Mouse (Mus musculus) thymus, adult 2 months (tissue): ENCODE measurements around the gene Epas1. TPM values are rescaled to one million over a fixed set of nuclear protein-coding genes. Genes with fewer than 3 reads are reported as not detected.

Experiments
- DNase-seq: peaks from one replicate; pipeline ENCODE4 v3.0.0; 2021
- H3K27ac ChIP-seq: fragments of 200-500 bp; 2 replicates; pipeline ENCODE4 v1.5.1; 2012; ENCODE audit warnings: low read length, control low read depth; ENCODE audit not compliant: control insufficient read depth, insufficient read depth
- H3K27me3 ChIP-seq: fragments of 200-500 bp; 2 replicates; pipeline ENCODE4 v1.6.1; 2012; ENCODE audit warnings: mild to moderate bottlenecking, low read length, moderate library complexity, mixed read lengths; ENCODE audit not compliant: control insufficient read depth, insufficient read depth
- H3K36me3 ChIP-seq: fragments of 200-500 bp; 2 replicates; pipeline ENCODE4 v1.6.1; 2012; ENCODE audit warnings: mild to moderate bottlenecking, low read length, moderate library complexity; ENCODE audit not compliant: control insufficient read depth, insufficient read depth
- H3K4me1 ChIP-seq: fragments of 200-500 bp; replicated peaks from 2 replicates; pipeline ENCODE4 v1.6.1; 2012; ENCODE audit warnings: low read length; ENCODE audit not compliant: control insufficient read depth, insufficient read depth
- H3K4me3 ChIP-seq: fragments of 200-500 bp; 2 replicates; pipeline ENCODE4 v1.5.1; 2012; ENCODE audit warnings: mild to moderate bottlenecking, low read length, control low read depth, moderate library complexity; ENCODE audit not compliant: control insufficient read depth, insufficient read depth
- CTCF ChIP-seq: fragments of 200-500 bp; IDR thresholded peaks from 2 replicates; pipeline ENCODE4 v1.5.1; 2012; ENCODE audit warnings: mild to moderate bottlenecking, control low read depth, low read length, moderate library complexity, borderline replicate concordance; ENCODE audit not compliant: control insufficient read depth, poor library complexity, insufficient read depth; ENCODE audit errors: extremely low read depth
- POLR2A ChIP-seq: fragments of 200-500 bp; IDR thresholded peaks from 2 replicates; pipeline ENCODE4 v1.6.1; 2012; ENCODE audit warnings: mild to moderate bottlenecking, low read length, control low read depth, moderate library complexity; ENCODE audit not compliant: control insufficient read depth, poor library complexity, insufficient read depth; ENCODE audit errors: extremely low read depth
- WGBS: fragments of 180-500 bp; shearing (Covaris S2); methylation state at CpG from one replicate; pipeline ENCODE4 v1.1.7; 2018; 5-methylcytosine and 5-hydroxymethylcytosine counted together
- polyA plus RNA-seq: library from polyadenylated mRNA; depleted of rRNA; stranded (reverse); fragments of >200 nt; gene quantifications from 2 replicates; pipeline ENCODE4 v1.2.3, GENCODE M21; 2012

Gene Epas1
- polyA plus RNA-seq, 1 experiment: 18.9 TPM

GRCm38 (mm10) chr17:86825163-86825902 lies 71.8 kb downstream of the Epas1 start:
- Histone ChIP-seq H3K4me1 (0 out of 2 replicates have a peak, but pooled peaks cover 5% of the 10 kb centered on the region), H3K4me3 (no peak overlapping the region), H3K27me3 (no peaks in the 10 kb centered on the region), H3K27ac (no peak overlapping the region), H3K36me3 (no peaks in the 10 kb centered on the region)
- no peak for DNase-seq
- 86% methylated on average over 9 of the region's 9 CpGs for WGBS
- no peak for TF ChIP-seq CTCF
- TF ChIP-seq POLR2A: no peak

DNA sequence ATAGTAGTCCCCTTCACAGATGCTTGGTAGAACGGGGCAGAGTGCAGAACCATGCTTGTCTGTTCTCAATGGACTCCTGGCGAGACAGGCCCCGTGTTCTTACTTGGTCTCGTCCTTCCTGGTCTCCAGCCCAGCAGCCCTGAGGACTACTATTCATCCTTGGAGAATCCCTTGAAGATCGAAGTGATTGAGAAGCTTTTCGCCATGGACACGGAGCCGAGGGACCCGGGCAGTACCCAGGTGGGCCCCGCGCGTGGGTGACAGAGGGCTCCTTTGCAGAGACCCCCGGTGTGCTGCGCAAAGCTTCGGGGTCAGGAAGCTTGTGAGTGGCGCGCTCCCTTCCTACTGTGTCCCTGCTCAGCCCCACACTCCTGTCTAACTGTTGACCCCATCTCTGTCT lies 72.9 kb downstream of the Epas1 start:
- H3K4me3 ChIP-seq: no peak overlapping the region
- H3K27ac ChIP-seq: no peak overlapping the region
- 97% methylated on average over 17 of the region's 17 CpGs for WGBS
- DNase-seq: no peak
- no peaks in the 10 kb centered on the region for H3K27me3 ChIP-seq
- H3K4me1 ChIP-seq: 0 out of 2 replicates have a peak, but pooled peaks cover 5% of the 10 kb centered on the region
- TF ChIP-seq POLR2A (no peak), CTCF (no peak)
- no peaks in the 10 kb centered on the region for H3K36me3 ChIP-seq

GRCm38 (mm10) chr17:86827391-86828165 lies 74.1 kb downstream of the Epas1 start:
- 96% methylated on average over 19 of the region's 19 CpGs for WGBS
- DNase-seq: no peak
- Histone ChIP-seq H3K27ac (no peak overlapping the region), H3K4me3 (no peak overlapping the region), H3K27me3 (no peaks in the 10 kb centered on the region), H3K36me3 (no peaks in the 10 kb centered on the region), H3K4me1 (0 out of 2 replicates have a peak, but pooled peaks cover 5% of the 10 kb centered on the region)
- TF ChIP-seq POLR2A: no peak
- TF ChIP-seq CTCF: no peak

DNA sequence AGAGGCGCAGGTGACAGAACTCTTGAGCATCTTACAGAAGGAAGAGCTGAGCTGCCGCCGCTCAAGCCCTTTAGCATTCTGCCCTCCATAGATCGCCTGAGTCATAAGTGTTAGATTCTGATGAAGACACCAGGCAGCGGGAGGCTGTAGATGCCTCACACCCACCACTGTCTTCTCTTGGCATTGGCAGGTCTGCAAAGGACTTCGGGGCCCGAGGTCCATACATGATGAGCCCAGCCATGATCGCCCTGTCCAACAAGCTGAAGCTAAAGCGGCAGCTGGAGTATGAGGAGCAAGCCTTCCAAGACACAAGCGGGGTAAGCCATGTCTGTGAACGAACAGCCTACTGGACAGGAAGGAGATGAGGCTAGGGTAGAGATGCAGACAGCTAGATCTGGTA lies 75.0 kb downstream of the Epas1 start:
- WGBS: 96% methylated on average over 11 of the region's 11 CpGs
- TF ChIP-seq CTCF: no peak
- no peak for TF ChIP-seq POLR2A
- no peak for DNase-seq
- Histone ChIP-seq H3K27ac (no peak overlapping the region), H3K4me1 (0 out of 2 replicates have a peak, but pooled peaks cover 5% of the 10 kb centered on the region), H3K27me3 (no peaks in the 10 kb centered on the region), H3K36me3 (no peaks in the 10 kb centered on the region), H3K4me3 (no peak overlapping the region)

GRCm38 (mm10) chr17:86829383-86830175 lies 76.1 kb downstream of the Epas1 start:
- Histone ChIP-seq H3K4me1 (0 out of 2 replicates have a peak, but pooled peaks cover 5% of the 10 kb centered on the region), H3K27me3 (no peaks in the 10 kb centered on the region), H3K36me3 (no peaks in the 10 kb centered on the region), H3K27ac (no peak overlapping the region), H3K4me3 (no peak overlapping the region)
- no peak for DNase-seq
- TF ChIP-seq POLR2A: no peak
- TF ChIP-seq CTCF: no peak
- 95% methylated on average over 13 of the region's 13 CpGs for WGBS

- Histone ChIP-seq H3K27me3 (no peaks in the 10 kb centered on the region), H3K4me3 (no peak overlapping the region), H3K27ac (no peak overlapping the region), H3K36me3 (no peaks in the 10 kb centered on the region), H3K4me1 (0 out of 2 replicates have a peak, but pooled peaks cover 5% of the 10 kb centered on the region)
- no peak for DNase-seq
- 95% methylated on average over 12 of the region's 12 CpGs for WGBS
- no peak for TF ChIP-seq POLR2A
- no peak for TF ChIP-seq CTCF
Measured at GRCm38 (mm10) chr17:86830893-86831292, 77.4 kb downstream of the Epas1 start.
